Mouse (Mus musculus) lung, postnatal 0 days (tissue): ENCODE data around the gene Pknox2.

Experiments used
- CTCF ChIP-seq: IDR thresholded peaks from 2 replicates; pipeline ENCODE4 v1.5.1; 2016; ENCODE audit warnings: antibody characterized with exemption, mild to moderate bottlenecking
- EP300 ChIP-seq: IDR thresholded peaks from 2 replicates; pipeline ENCODE4 v1.6.1; 2016; ENCODE audit warnings: antibody characterized with exemption, mild to moderate bottlenecking, control low read depth

DNA sequence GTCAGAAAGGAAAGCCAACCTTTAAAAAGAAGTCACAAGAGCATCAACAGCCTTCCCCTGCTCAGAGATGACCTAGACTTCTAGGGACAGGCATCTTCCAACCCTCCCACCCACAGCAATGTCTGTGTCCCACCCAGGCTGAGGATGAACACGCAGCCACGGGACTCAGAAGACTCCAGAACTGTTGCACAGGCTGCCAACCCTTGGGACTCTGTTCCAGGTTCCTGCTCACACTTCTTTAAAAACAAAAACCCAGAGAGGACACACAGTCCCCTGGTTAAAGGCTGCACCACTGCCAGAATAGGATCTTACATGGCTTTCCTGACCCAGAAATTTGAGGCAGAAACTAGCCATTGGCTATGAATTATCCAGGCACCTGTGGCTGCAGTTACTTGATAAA is 21.0 kb downstream of the Pknox2 start:
- TF ChIP-seq EP300 (no peak), CTCF (no peak)
